Mouse (Mus musculus) lung, postnatal 0 days (tissue): ENCODE measurements around the gene Efhb.

Experiments used
- CTCF ChIP-seq: IDR thresholded peaks from 2 replicates; pipeline ENCODE4 v1.5.1; 2016; ENCODE audit warnings: antibody characterized with exemption, mild to moderate bottlenecking
- EP300 ChIP-seq: IDR thresholded peaks from 2 replicates; pipeline ENCODE4 v1.6.1; 2016; ENCODE audit warnings: antibody characterized with exemption, mild to moderate bottlenecking, control low read depth

GRCm38 (mm10) chr17:53468697-53469096 lies 5.6 kb upstream of the Efhb start:
- TF ChIP-seq CTCF (no peak), EP300 (no peak)
